In genomic region chr5:97015781-97016508, GRCm38 (mm10) we compare ENCODE assay signal across 14 mouse cellular contexts. TPM values are rescaled to one million over a fixed set of nuclear protein-coding genes. Genes with fewer than 3 reads are reported as not detected.
DNase-seq lines count a peak whose midpoint lies in the region; ATAC-seq and TF ChIP-seq lines count a peak whose summit lies in the region.
"Had no signal": no experiment of that assay in that cellular context is flagged by ENCODE, and none has a peak within 500 bp of the region (broad histone marks: within the 10 kb centered on the region; RNA-seq: fewer than 3 reads in every experiment).

No protein-coding gene starts in this region.

- no peak overlapping the region for H3K4me2 ChIP-seq in forebrain, postnatal 0 days (ENCODE audit: low read depth)
- H3K4me2 ChIP-seq in stomach, postnatal 0 days (replicated peaks; ENCODE audit: low read depth) = no peak overlapping the region
- H3K4me2 ChIP-seq: embryonic facial prominence, embryonic 15.5 days; heart, embryonic 15.5 days had no signal

- H3K9ac ChIP-seq in forebrain, postnatal 0 days = no peak overlapping the region
- no peak overlapping the region for H3K9ac ChIP-seq in stomach, postnatal 0 days (ENCODE audit: low read length)
- H3K9ac ChIP-seq: embryonic facial prominence, embryonic 15.5 days; heart, embryonic 15.5 days had no signal

- no peak for TF ChIP-seq EP300 in stomach, postnatal 0 days (optimal IDR thresholded peaks at IDR 0.05)

- peak; percentile 42 for DNase-seq in kidney, adult 18-20 months
- DNase-seq in kidney, postnatal 4 days = no peak
- peak; percentile 49 for DNase-seq in forebrain, postnatal 0 days
- no peak for DNase-seq in stomach, postnatal 0 days (ENCODE audit: low spot score)
- DNase-seq in thymus, postnatal 10 days (ENCODE audit: low spot score in 2 of 2) = no peak
- DNase-seq: cerebellum, adult 8-10 months; lung, adult 18-20 months; lung, postnatal 4 days; right cerebral cortex, postnatal 25 days; thymus, adult 18-20 months had no signal

- WGBS in forebrain, postnatal 0 days = 57% methylated on average over 11 of the region's 11 CpGs
- 82% methylated on average over 11 of the region's 11 CpGs for WGBS in stomach, postnatal 0 days

- peak overlapping the region; percentile 45 for H3K27ac ChIP-seq in forebrain, postnatal 0 days (ENCODE audit: low read depth, low read length)
- no peak overlapping the region for H3K27ac ChIP-seq in stomach, postnatal 0 days (replicated peaks)
- H3K27ac ChIP-seq: embryonic facial prominence, embryonic 15.5 days; heart, embryonic 15.5 days had no signal

- no peaks in the 10 kb centered on the region for H3K27me3 ChIP-seq in megakaryocyte, embryonic 14.5 days (replicated peaks)
- no peaks in the 10 kb centered on the region for H3K27me3 ChIP-seq in forebrain, postnatal 0 days (ENCODE audit: insufficient read depth, low read length)
- H3K27me3 ChIP-seq in stomach, postnatal 0 days (ENCODE audit: control insufficient read depth, insufficient read depth, low read length) = no peaks in the 10 kb centered on the region
- H3K27me3 ChIP-seq: embryonic facial prominence, embryonic 15.5 days; heart, embryonic 15.5 days had no signal

- H3K9me3 ChIP-seq in megakaryocyte, embryonic 14.5 days = no peaks in the 10 kb centered on the region
- no peaks in the 10 kb centered on the region for H3K9me3 ChIP-seq in forebrain, postnatal 0 days (ENCODE audit: low read length)
- H3K9me3 ChIP-seq in stomach, postnatal 0 days (ENCODE audit: control insufficient read depth, low read length) = no peaks in the 10 kb centered on the region
- H3K9me3 ChIP-seq: embryonic facial prominence, embryonic 15.5 days; heart, embryonic 15.5 days had no signal

- TF ChIP-seq CTCF in forebrain, postnatal 0 days (IDR thresholded peaks at IDR 0.05; ENCODE audit: low read depth) = peak; percentile 29; the same call in 1 of the 2 replicates
- peak; percentile 13; the same call in 1 of the 2 replicates for TF ChIP-seq CTCF in stomach, postnatal 0 days (IDR thresholded peaks at IDR 0.05; ENCODE audit: low read depth)

- H3K4me3 ChIP-seq in megakaryocyte, embryonic 14.5 days (replicated peaks) = peak overlapping the region; percentile 80
- no peak overlapping the region for H3K4me3 ChIP-seq in forebrain, postnatal 0 days (ENCODE audit: low read depth, low read length)
- H3K4me3 ChIP-seq in stomach, postnatal 0 days (ENCODE audit: low read depth, low read length) = no peak overlapping the region
- H3K4me3 ChIP-seq: embryonic facial prominence, embryonic 15.5 days; heart, embryonic 15.5 days had no signal

- ATAC-seq in megakaryocyte, adult 5-6 weeks (ENCODE audit: poor library complexity, severe bottlenecking) = no peak
- peak; percentile 79 for ATAC-seq in forebrain, postnatal 0 days
- ATAC-seq in stomach, postnatal 0 days (ENCODE audit: low FRiP score, low TSS enrichment) = no peak

- H3K4me1 ChIP-seq in megakaryocyte, embryonic 14.5 days = peaks cover 89% of the 10 kb centered on the region
- peaks cover 21% of the 10 kb centered on the region for H3K4me1 ChIP-seq in forebrain, postnatal 0 days (ENCODE audit: insufficient read depth)
- no peaks in the 10 kb centered on the region for H3K4me1 ChIP-seq in stomach, postnatal 0 days (replicated peaks; ENCODE audit: control insufficient read depth, insufficient read depth)
- H3K4me1 ChIP-seq: embryonic facial prominence, embryonic 15.5 days had no signal

- peaks cover 82% of the 10 kb centered on the region for H3K36me3 ChIP-seq in megakaryocyte, embryonic 14.5 days (replicated peaks; ENCODE audit: low read length)
- H3K36me3 ChIP-seq in forebrain, postnatal 0 days (ENCODE audit: insufficient read depth) = no peaks in the 10 kb centered on the region
- H3K36me3 ChIP-seq in stomach, postnatal 0 days (ENCODE audit: control insufficient read depth, insufficient read depth, low read length) = no peaks in the 10 kb centered on the region
- H3K36me3 ChIP-seq: embryonic facial prominence, embryonic 15.5 days; heart, embryonic 15.5 days had no signal

RNA-seq across cellular contexts. Expression of gene Bmp2k, which starts 18.5 kb away (rescaled TPM):
- polyA plus RNA-seq in megakaryocyte, embryonic 14.5 days (2012; ENCODE audit: insufficient read depth, low replicate concordance) = 11.6 and 15.5 TPM in 2 replicates
- total RNA-seq in megakaryocyte, adult 5-6 weeks (2015) = 67.8 and 74.8 TPM in 2 replicates
- total RNA-seq in megakaryocyte, adult 5-6 weeks (2017) = 33.7 and 43.9 TPM in 2 replicates
- total RNA-seq in forebrain, postnatal 0 days (2014; rRNA removed) = 13.8 and 17.9 TPM in 2 replicates
- polyA plus RNA-seq in forebrain, postnatal 0 days (2015; fragmentation: Nextera tagmentation; extraction: Ambion mirVana) = 5.8 and 7.1 TPM in 2 replicates
- polyA plus RNA-seq in stomach, postnatal 0 days (2015; fragmentation: Nextera tagmentation; extraction: Ambion mirVana) = 10.6 and 11.9 TPM in 2 replicates

Comparison
In these comparisons a context has a peak if more than half of its experiments do, and no peak if none do; other contexts are left out.
1. DNase-seq: peak in kidney, adult 18-20 months (single experiment) and forebrain, postnatal 0 days (single experiment); none in kidney, postnatal 4 days (0 of 2), stomach, postnatal 0 days (single experiment) and thymus, postnatal 10 days (0 of 2).